Mouse (Mus musculus) leukemia stem cell, adult 10-12 weeks (primary cell): ENCODE measurements around the gene Prb1. TPM values are rescaled to one million over a fixed set of nuclear protein-coding genes. Genes with fewer than 3 reads are reported as not detected.

ENCODE experiments used
- polyA plus RNA-seq: library from polyadenylated mRNA; stranded (reverse); fragments of >175 nt; gene quantifications from 2 replicates; pipeline ENCODE4 v1.2.3, GENCODE M21; 2012; ENCODE audit warnings: low replicate concordance

Prb1 gene
- not detected in 2 replicates for polyA plus RNA-seq

DNA sequence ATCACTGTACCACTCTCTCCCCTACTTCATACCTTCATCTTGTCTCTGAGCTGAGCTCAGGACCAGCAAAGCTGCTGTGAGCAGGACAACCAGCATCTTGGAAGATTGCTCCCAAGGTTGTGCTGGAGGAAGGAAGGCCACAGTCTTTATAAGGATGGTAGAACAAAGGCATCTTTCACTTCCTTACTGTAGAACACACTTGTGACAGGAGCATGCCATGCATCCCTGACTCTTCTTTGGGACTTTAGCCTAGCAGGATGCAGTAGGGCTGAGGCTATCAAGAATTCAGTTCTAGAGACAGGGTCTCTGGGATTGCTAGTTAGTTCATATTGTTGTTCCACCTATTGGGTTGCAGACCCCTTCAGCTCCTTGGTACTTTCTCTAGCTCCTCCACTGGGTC, at the start of gene Prb1:
TSS of gene Prb1 (minus strand) at position 101 of the 400 bp plus-strand sequence.

Other genes with a start within 250 kb of the Prb1 start
- not detected in 2 replicates for gene Prpmp5, start 104.2 kb upstream of the Prb1 start, polyA plus RNA-seq
- 0.33 TPM in 1 of 2 replicates, not detected in the other for gene Gm8882, start 153.6 kb upstream of the Prb1 start, polyA plus RNA-seq